In genomic region chr13:70794074-70794572, GRCm38 (mm10) we compare ENCODE assay signal across 13 mouse cellular contexts. TPM values are rescaled to one million over a fixed set of nuclear protein-coding genes. Genes with fewer than 3 reads are reported as not detected.
A peak's percentile ranks its signal among the peaks of the same experiment; 100 is the strongest.
DNase-seq lines count a peak whose midpoint lies in the region; ATAC-seq and TF ChIP-seq lines count a peak whose summit lies in the region.
"Had no signal": no experiment of that assay in that cellular context is flagged by ENCODE, and none has a peak within 500 bp of the region (broad histone marks: within the 10 kb centered on the region; RNA-seq: fewer than 3 reads in every experiment).

No protein-coding gene starts in this region.

- TF ChIP-seq CTCF in C2C12 (IDR thresholded peaks at IDR 0.05; ENCODE audit: control insufficient read depth, insufficient read depth, insufficient read length), result no peak

- peak; percentile 25 to 66 for DNase-seq in frontal cortex, adult 2 months (ENCODE audit: extremely low spot score in 1 of 2, low spot score in 1 of 2)
- DNase-seq in frontal cortex, postnatal 10 days (ENCODE audit: low spot score in 2 of 2), result no peak
- peak; percentile 21 for DNase-seq in forelimb bud, embryonic 11.5 days (ENCODE audit: low read depth, low spot score)
- peak; percentile 46 to 66 for DNase-seq in kidney, postnatal 4 days
- DNase-seq in urinary bladder, adult 2 months (ENCODE audit: low spot score), result no peak
- DNase-seq: midbrain, embryonic 14.5 days had no signal

- H3ac ChIP-seq in C2C12 (ENCODE audit: control insufficient read depth, insufficient read length, low read depth), result no peak overlapping the region

- no peaks in the 10 kb centered on the region for H3K27me3 ChIP-seq in C2C12 (ENCODE audit: control insufficient read depth, insufficient read depth, insufficient read length)
- H3K27me3 ChIP-seq: limb, embryonic 15.5 days had no signal

- no peak for ATAC-seq in megakaryocyte progenitor cell, adult 5-6 weeks (replicated peaks; ENCODE audit: poor library complexity)
- no peak for ATAC-seq in granulocyte monocyte progenitor cell, adult 5-6 weeks (replicated peaks; ENCODE audit: poor library complexity, severe bottlenecking)
- ATAC-seq: hindbrain, postnatal 0 days had no signal

- no peaks in the 10 kb centered on the region for H3K36me3 ChIP-seq in C2C12 (ENCODE audit: control insufficient read depth, insufficient read depth)
- H3K36me3 ChIP-seq: heart, embryonic 10.5 days; limb, embryonic 15.5 days had no signal

- H3K4me3 ChIP-seq in C2C12 (ENCODE audit: insufficient read depth, poor library complexity, severe bottlenecking), result no peak overlapping the region
- H3K4me3 ChIP-seq: erythroblast, embryonic 14.5 days; heart, embryonic 10.5 days; limb, embryonic 15.5 days had no signal

- H3K79me3 ChIP-seq in C2C12 (ENCODE audit: low read depth), result no peaks in the 10 kb centered on the region

- no peaks in the 10 kb centered on the region for H3K79me2 ChIP-seq in C2C12 (ENCODE audit: control insufficient read depth, insufficient read depth)

TF ChIP-seq in C2C12, 6 proteins besides CTCF, POLR2A, EP300 and RAD21:
- TF ChIP-seq FOSL1 (IDR thresholded peaks at IDR 0.05; ENCODE audit: insufficient read depth, low read length, poor library complexity, severe bottlenecking) (no peak), MYOD1 (IDR thresholded peaks at IDR 0.05; ENCODE audit: control insufficient read depth, insufficient read length, low read depth) (peak; percentile 20), CEBPB (IDR thresholded peaks at IDR 0.05; ENCODE audit: low read depth) (no peak), MYOG (IDR thresholded peaks at IDR 0.05; ENCODE audit: control insufficient read depth, extremely low read depth, insufficient read length) (no peak), MAX (IDR thresholded peaks at IDR 0.05) (no peak), USF1 (IDR thresholded peaks at IDR 0.05; ENCODE audit: low read depth) (no peak)

RNA-seq across cellular contexts. Expression of gene Adamts16, which starts 47.5 kb away (rescaled TPM):
- 3.6 and 5.1 TPM in 2 replicates for polyA plus RNA-seq in frontal cortex, adult 2 months (2012; rRNA removed)
- polyA plus RNA-seq in C2C12 (2012; fragmentation: generic; extraction: Trizol), result not detected
- 0.09 and 0.18 TPM in 2 replicates for polyA plus RNA-seq in urinary bladder, adult 2 months (2012; rRNA removed)
- total RNA-seq in megakaryocyte progenitor cell, adult 5-6 weeks (2015), result not detected in 2 replicates
- not detected in 2 replicates for total RNA-seq in megakaryocyte progenitor cell, adult 5-6 weeks (2017)
- not detected in 2 replicates for total RNA-seq in granulocyte monocyte progenitor cell, adult 5-6 weeks (2014; fragmentation: Nextera tagmentation)
- total RNA-seq in granulocyte monocyte progenitor cell, adult 5-6 weeks (2017), result not detected in 2 replicates
- polyA plus RNA-seq: erythroblast, embryonic 14.5 days had no signal

Comparison
In these comparisons a context has a peak if more than half of its experiments do, and no peak if none do; other contexts are left out.
1. DNase-seq: peak in frontal cortex, adult 2 months (2 of 2), forelimb bud, embryonic 11.5 days (single experiment) and kidney, postnatal 4 days (2 of 2); none in frontal cortex, postnatal 10 days (0 of 2) and urinary bladder, adult 2 months (single experiment).